Mouse (Mus musculus): ENCODE measurements at regions not wholly inside any gene's neighbourhood (a gene's known extent, or its start where the extent isn't known, plus 50 kb on each side); places are given as distances from the start of the nearest gene placed in this dataset.

DNA sequence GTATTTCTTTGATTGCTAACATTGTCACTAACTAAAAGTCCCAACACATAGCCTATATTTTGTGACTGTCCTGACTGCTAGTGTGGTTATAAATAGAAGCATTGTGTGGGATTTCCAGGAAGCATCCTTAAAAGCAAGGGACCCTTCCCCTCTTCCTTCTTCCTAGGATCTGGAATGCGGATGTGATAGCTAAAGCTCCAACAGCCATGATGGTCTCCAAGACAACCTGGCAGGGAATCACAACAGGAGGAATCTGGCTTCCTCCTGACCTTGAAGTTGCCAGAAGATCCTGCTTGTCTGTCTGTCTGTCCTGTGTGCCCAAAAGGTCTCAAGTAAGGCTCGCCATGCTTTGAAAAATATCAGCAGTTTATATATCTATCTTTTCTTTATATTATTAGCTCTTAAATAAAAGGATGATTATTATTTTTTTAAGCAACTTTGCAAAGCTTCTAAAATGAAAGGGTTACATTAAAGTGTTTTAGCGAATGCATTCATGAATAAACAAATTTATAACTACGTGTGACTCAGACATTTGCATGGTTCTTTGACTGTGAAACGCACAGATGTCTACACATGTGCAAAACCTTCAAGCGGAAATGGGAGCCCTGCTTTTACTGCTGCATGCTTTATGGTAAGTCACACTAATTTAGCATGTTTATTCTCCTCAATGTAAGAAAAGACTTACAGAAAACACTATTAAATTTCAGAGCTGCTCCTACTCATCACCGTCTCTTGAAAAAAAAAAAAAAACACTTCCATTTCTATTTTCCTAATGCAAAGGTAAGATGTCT is 160.9 kb downstream of the Plk2 start:
- DNase-seq (ENCODE audit: low spot score) = peak; percentile 52
- no peaks in the 10 kb centered on the region for H3K4me1 ChIP-seq (ENCODE audit: control insufficient read depth, insufficient read depth, low read length)
- H3K4me3 ChIP-seq (ENCODE audit: low read depth, low read length) = no peak overlapping the region
- no peak overlapping the region for H3K27ac ChIP-seq (replicated peaks; ENCODE audit: low read depth, low read length)
- 64% methylated on average over 7 of the region's 7 CpGs for WGBS
- no peaks in the 10 kb centered on the region for H3K36me3 ChIP-seq (ENCODE audit: control insufficient read depth, insufficient read depth, low read length)
- no peaks in the 10 kb centered on the region for H3K9me3 ChIP-seq (ENCODE audit: control insufficient read depth, low read length)
- no peak overlapping the region for H3K9ac ChIP-seq (ENCODE audit: low read depth, low read length)
- H3K4me2 ChIP-seq (ENCODE audit: low read depth, low read length) = no peak overlapping the region
- H3K27me3 ChIP-seq (replicated peaks; ENCODE audit: control insufficient read depth, insufficient read depth, low read length) = no peaks in the 10 kb centered on the region
- ATAC-seq (ENCODE audit: low read depth) = no peak

DNA sequence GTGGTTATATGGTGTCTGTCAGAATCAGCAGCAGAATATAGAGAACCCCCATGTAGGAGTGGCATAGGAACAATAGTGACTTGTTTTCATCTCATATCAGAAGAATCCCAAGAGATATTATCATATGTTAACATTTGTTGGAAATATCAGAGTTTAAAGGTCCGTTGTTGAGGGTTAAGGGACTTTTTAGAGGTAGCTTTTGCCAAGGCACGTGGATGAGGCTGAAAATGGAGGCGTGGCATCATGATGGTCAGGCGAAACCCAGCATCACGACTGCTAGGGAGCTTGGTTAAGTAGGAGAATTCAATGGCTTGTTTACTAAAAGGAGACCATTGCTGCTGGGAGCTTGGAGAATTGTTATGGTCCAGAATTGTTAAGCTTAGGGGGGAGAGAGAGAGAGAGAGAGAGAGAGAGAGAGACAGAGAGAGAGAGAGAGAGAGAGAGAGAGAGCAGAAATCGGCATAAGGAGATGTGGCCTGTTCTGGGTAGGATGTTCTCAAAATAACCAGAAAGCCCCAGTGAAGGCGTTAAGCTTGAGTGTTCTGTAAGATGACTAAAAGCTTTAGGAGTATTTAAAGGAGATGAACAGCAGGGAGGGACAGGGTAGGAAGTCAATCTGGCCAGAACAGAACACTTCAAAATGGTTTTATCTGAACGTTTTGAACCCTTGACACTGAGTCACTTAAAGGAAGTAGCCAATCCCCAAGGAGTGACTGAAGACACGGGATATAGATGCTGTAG is 161.7 kb downstream of the Plk2 start:
- no peak for ATAC-seq (ENCODE audit: low read depth)
- Histone ChIP-seq H3K4me3 (ENCODE audit: low read depth, low read length) (no peak overlapping the region), H3K27ac (replicated peaks; ENCODE audit: low read depth, low read length) (no peak overlapping the region), H3K4me1 (ENCODE audit: control insufficient read depth, insufficient read depth, low read length) (no peaks in the 10 kb centered on the region), H3K36me3 (ENCODE audit: control insufficient read depth, insufficient read depth, low read length) (no peaks in the 10 kb centered on the region), H3K4me2 (ENCODE audit: low read depth, low read length) (no peak overlapping the region), H3K9me3 (ENCODE audit: control insufficient read depth, low read length) (no peaks in the 10 kb centered on the region), H3K27me3 (replicated peaks; ENCODE audit: control insufficient read depth, insufficient read depth, low read length) (no peaks in the 10 kb centered on the region), H3K9ac (ENCODE audit: low read depth, low read length) (no peak overlapping the region)
- 67% methylated on average over 9 of the region's 9 CpGs for WGBS
- no peak for DNase-seq (ENCODE audit: low spot score)

GRCm38 (mm10) chr13:110557930-110558727 is 163.3 kb downstream of the Plk2 start:
- WGBS = 69% methylated on average over 28 of the region's 28 CpGs
- Histone ChIP-seq H3K27ac (replicated peaks; ENCODE audit: low read depth, low read length) (no peak overlapping the region; the same call in 1 of the 2 replicates), H3K36me3 (ENCODE audit: control insufficient read depth, insufficient read depth, low read length) (no peaks in the 10 kb centered on the region), H3K9me3 (ENCODE audit: control insufficient read depth, low read length) (no peaks in the 10 kb centered on the region), H3K27me3 (replicated peaks; ENCODE audit: control insufficient read depth, insufficient read depth, low read length) (no peaks in the 10 kb centered on the region), H3K9ac (ENCODE audit: low read depth, low read length) (no peak overlapping the region), H3K4me2 (ENCODE audit: low read depth, low read length) (peak overlapping the region; percentile 15; the same call in 1 of the 2 replicates), H3K4me1 (ENCODE audit: control insufficient read depth, insufficient read depth, low read length) (no peaks in the 10 kb centered on the region), H3K4me3 (ENCODE audit: low read depth, low read length) (no peak overlapping the region)
- ATAC-seq (ENCODE audit: low read depth) = peak; percentile 53; the same call in 1 of the 2 replicates
- DNase-seq (ENCODE audit: low spot score) = peak; percentile 78

DNA sequence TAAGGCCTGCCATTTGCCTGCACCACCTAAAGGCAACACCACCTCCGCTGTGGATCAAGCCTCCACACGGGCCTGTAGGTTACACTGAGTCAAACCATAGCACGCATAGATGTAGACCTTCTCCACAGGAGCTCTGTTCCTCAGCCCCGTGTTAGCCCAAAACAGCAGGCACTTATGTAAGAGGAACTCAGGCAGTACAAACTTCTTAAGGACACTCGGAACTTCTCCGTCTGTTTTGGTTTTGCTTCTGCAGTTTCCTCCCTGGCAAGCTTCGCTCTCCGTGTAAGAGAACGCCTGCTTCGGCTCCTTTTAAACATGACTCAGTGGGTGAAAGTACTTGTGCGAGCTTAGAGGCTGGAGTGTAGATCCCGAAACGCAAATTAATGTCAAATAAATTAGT is 165.7 kb downstream of the Plk2 start:
- 75% methylated on average over 13 of the region's 13 CpGs for WGBS
- Histone ChIP-seq H3K4me2 (ENCODE audit: low read depth, low read length) (no peak overlapping the region), H3K27me3 (replicated peaks; ENCODE audit: control insufficient read depth, insufficient read depth, low read length) (no peaks in the 10 kb centered on the region), H3K36me3 (ENCODE audit: control insufficient read depth, insufficient read depth, low read length) (no peaks in the 10 kb centered on the region), H3K9me3 (ENCODE audit: control insufficient read depth, low read length) (no peaks in the 10 kb centered on the region), H3K27ac (replicated peaks; ENCODE audit: low read depth, low read length) (no peak overlapping the region), H3K9ac (ENCODE audit: low read depth, low read length) (no peak overlapping the region), H3K4me1 (ENCODE audit: control insufficient read depth, insufficient read depth, low read length) (no peaks in the 10 kb centered on the region), H3K4me3 (ENCODE audit: low read depth, low read length) (no peak overlapping the region)
- ATAC-seq (ENCODE audit: low read depth) = no peak
- DNase-seq (ENCODE audit: low spot score) = no peak

GRCm38 (mm10) chr13:110562499-110562898 is 167.7 kb downstream of the Plk2 start:
- 68% methylated on average over 3 of the region's 3 CpGs for WGBS

DNA sequence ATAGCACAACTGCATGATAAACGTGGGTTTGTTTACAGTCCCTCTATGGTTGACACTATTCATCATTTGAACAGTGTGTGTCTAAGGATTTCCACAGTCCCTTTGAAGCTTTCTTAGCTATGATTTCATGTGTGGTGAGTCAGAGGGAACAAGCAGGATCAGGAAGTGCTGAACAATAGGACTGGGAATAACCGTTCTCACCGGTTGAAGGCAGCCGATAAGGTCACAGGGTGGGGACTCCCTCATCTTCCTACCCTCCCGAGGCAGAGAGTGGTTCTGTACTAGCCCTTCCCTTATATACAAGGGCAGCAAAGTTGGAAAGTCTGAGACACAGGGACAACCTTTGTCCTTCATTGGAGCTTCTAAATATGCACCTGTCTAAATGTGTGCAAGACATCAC is 168.1 kb downstream of the Plk2 start:
- Histone ChIP-seq H3K9ac (ENCODE audit: low read depth, low read length) (no peak overlapping the region), H3K4me1 (ENCODE audit: control insufficient read depth, insufficient read depth, low read length) (no peaks in the 10 kb centered on the region), H3K4me3 (ENCODE audit: low read depth, low read length) (no peak overlapping the region), H3K4me2 (ENCODE audit: low read depth, low read length) (no peak overlapping the region), H3K9me3 (ENCODE audit: control insufficient read depth, low read length) (no peaks in the 10 kb centered on the region), H3K36me3 (ENCODE audit: control insufficient read depth, insufficient read depth, low read length) (no peaks in the 10 kb centered on the region), H3K27ac (replicated peaks; ENCODE audit: low read depth, low read length) (no peak overlapping the region), H3K27me3 (replicated peaks; ENCODE audit: control insufficient read depth, insufficient read depth, low read length) (no peaks in the 10 kb centered on the region)
- DNase-seq (ENCODE audit: low spot score) (peak; percentile 39), ATAC-seq (ENCODE audit: low read depth) (peak; percentile 15; the same call in 1 of the 2 replicates)
- 77% methylated on average over 5 of the region's 5 CpGs for WGBS

More at GRCm38 (mm10) chr13:110562499-110562898, 167.7 kb downstream of the Plk2 start:
- Histone ChIP-seq H3K27ac (replicated peaks; ENCODE audit: low read depth, low read length) (no peak overlapping the region), H3K9ac (ENCODE audit: low read depth, low read length) (no peak overlapping the region), H3K36me3 (ENCODE audit: control insufficient read depth, insufficient read depth, low read length) (no peaks in the 10 kb centered on the region), H3K9me3 (ENCODE audit: control insufficient read depth, low read length) (no peaks in the 10 kb centered on the region), H3K4me2 (ENCODE audit: low read depth, low read length) (no peak overlapping the region), H3K4me3 (ENCODE audit: low read depth, low read length) (no peak overlapping the region), H3K27me3 (replicated peaks; ENCODE audit: control insufficient read depth, insufficient read depth, low read length) (no peaks in the 10 kb centered on the region), H3K4me1 (ENCODE audit: control insufficient read depth, insufficient read depth, low read length) (no peaks in the 10 kb centered on the region)
- DNase-seq (ENCODE audit: low spot score) (no peak), ATAC-seq (ENCODE audit: low read depth) (no peak)

- ATAC-seq (ENCODE audit: low read depth) (no peak), DNase-seq (ENCODE audit: low spot score) (peak; percentile 7)
- 46% methylated on average over 9 of the region's 9 CpGs for WGBS
- Histone ChIP-seq H3K36me3 (ENCODE audit: control insufficient read depth, insufficient read depth, low read length) (no peaks in the 10 kb centered on the region), H3K4me3 (ENCODE audit: low read depth, low read length) (no peak overlapping the region), H3K9ac (ENCODE audit: low read depth, low read length) (no peak overlapping the region), H3K9me3 (ENCODE audit: control insufficient read depth, low read length) (no peaks in the 10 kb centered on the region), H3K4me1 (ENCODE audit: control insufficient read depth, insufficient read depth, low read length) (no peaks in the 10 kb centered on the region), H3K4me2 (ENCODE audit: low read depth, low read length) (no peak overlapping the region), H3K27me3 (replicated peaks; ENCODE audit: control insufficient read depth, insufficient read depth, low read length) (no peaks in the 10 kb centered on the region), H3K27ac (replicated peaks; ENCODE audit: low read depth, low read length) (no peak overlapping the region)
These were observed 169.1 kb downstream of the Plk2 start for GRCm38 (mm10) chr13:110563967-110564366.

DNA sequence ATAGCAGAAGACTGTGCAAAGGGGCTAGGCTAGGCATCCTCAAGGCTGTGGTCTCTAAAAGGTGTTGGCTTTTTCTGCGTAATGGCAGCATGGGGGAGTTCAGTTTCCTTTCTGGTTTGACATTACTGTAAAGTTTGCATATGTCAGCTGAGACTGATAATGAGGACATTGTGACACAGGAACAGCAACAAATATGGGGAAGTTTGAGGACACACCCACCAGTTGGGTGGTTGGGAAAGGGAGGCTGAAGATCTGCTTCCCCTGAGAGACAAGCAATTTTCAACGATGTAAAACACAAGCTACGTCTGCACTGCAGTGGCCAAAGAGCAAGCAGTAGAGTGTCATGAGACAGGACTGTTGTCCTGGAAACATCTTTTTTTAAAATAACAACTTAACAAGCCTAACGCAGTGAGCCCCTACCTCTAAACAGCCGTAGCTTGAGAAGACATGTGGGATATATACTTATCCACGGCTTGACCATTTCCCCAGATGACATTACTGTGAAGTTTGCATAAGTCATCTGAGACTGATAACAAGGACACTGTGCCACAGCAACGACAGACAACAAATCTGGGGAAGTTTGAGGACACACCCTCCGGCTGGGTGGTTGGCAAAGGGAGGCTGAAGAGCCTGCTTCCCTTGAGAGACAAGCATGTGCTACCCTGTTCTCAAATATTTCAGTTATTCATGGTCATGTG is 173.8 kb downstream of the Plk2 start:
- Histone ChIP-seq H3K4me2 (ENCODE audit: low read depth, low read length) (no peak overlapping the region), H3K4me1 (ENCODE audit: control insufficient read depth, insufficient read depth, low read length) (no peaks in the 10 kb centered on the region), H3K9me3 (ENCODE audit: control insufficient read depth, low read length) (no peaks in the 10 kb centered on the region), H3K4me3 (ENCODE audit: low read depth, low read length) (no peak overlapping the region), H3K27me3 (replicated peaks; ENCODE audit: control insufficient read depth, insufficient read depth, low read length) (no peaks in the 10 kb centered on the region), H3K9ac (ENCODE audit: low read depth, low read length) (no peak overlapping the region), H3K36me3 (ENCODE audit: control insufficient read depth, insufficient read depth, low read length) (no peaks in the 10 kb centered on the region), H3K27ac (replicated peaks; ENCODE audit: low read depth, low read length) (no peak overlapping the region)
- 68% methylated on average over 8 of the region's 8 CpGs for WGBS
- no peak for DNase-seq (ENCODE audit: low spot score)
- ATAC-seq (ENCODE audit: low read depth) = no peak
